Mouse (Mus musculus) olfactory bulb, adult 2 months (tissue): ENCODE results near the gene H2-Q10. TPM values are rescaled to one million over a fixed set of nuclear protein-coding genes. Genes with fewer than 3 reads are reported as not detected.
"Not testable (repeated sequence)": the region's sequence is repeated elsewhere in the genome, so short reads cannot be mapped to it uniquely, and the experiment has no call there.

ENCODE experiments used
- H3K27ac ChIP-seq: fragments of 200-500 bp; 2 replicates; pipeline ENCODE4 v1.5.1; 2012; ENCODE audit warnings: low read depth, low read length; ENCODE audit not compliant: insufficient read depth
- H3K4me1 ChIP-seq: fragments of 200-500 bp; 2 replicates; pipeline ENCODE4 v1.6.1; 2012; ENCODE audit warnings: low read length; ENCODE audit not compliant: control insufficient read depth, insufficient read depth
- H3K4me3 ChIP-seq: fragments of 200-500 bp; 2 replicates; pipeline ENCODE4 v1.5.1; 2012; ENCODE audit warnings: mild to moderate bottlenecking, low read depth, low read length, moderate library complexity; ENCODE audit not compliant: insufficient read depth
- CTCF ChIP-seq: fragments of 200-500 bp; IDR thresholded peaks from 2 replicates; pipeline ENCODE4 v1.5.1; 2012; ENCODE audit warnings: low read depth, mild to moderate bottlenecking, low read length, moderate library complexity; ENCODE audit not compliant: insufficient read depth
- WGBS: fragments of 180-500 bp; shearing (Covaris S2); methylation state at CpG from one replicate; pipeline ENCODE4 v1.1.7; 2018; 5-methylcytosine and 5-hydroxymethylcytosine counted together
- polyA plus RNA-seq: library from polyadenylated mRNA; stranded (reverse); fragments of >200 nt; gene quantifications from 2 replicates; pipeline ENCODE4 v1.2.4, GENCODE M21; 2012; ENCODE audit warnings: low replicate concordance; ENCODE audit not compliant: missing spikeins, insufficient read depth, insufficient read length

Gene H2-Q10
- polyA plus RNA-seq, 1 experiment = not detected

- not testable (repeated sequence) for H3K27ac ChIP-seq, H3K4me1 ChIP-seq, H3K4me3 ChIP-seq
- peak; percentile 33; the same call in 1 of the 2 replicates for TF ChIP-seq CTCF
- WGBS = 12% methylated on average over 8 of the region's 8 CpGs
Observed at GRCm38 (mm10) chr17:35434836-35435235, 35.1 kb upstream of the H2-Q10 start.

GRCm38 (mm10) chr17:35435577-35435976 is 34.3 kb upstream of the H2-Q10 start:
- H3K4me3 ChIP-seq, H3K4me1 ChIP-seq, H3K27ac ChIP-seq: not testable (repeated sequence)
- WGBS = 85% methylated on average over 3 of the region's 3 CpGs

- not testable (repeated sequence) for H3K4me1 ChIP-seq, H3K4me3 ChIP-seq, H3K27ac ChIP-seq
- WGBS = 90% methylated on average over 1 of the region's 1 CpGs
Observed at GRCm38 (mm10) chr17:35437386-35437936, 32.4 kb upstream of the H2-Q10 start.

GRCm38 (mm10) chr17:35438395-35438794 is 31.5 kb upstream of the H2-Q10 start:
- H3K4me1 ChIP-seq, H3K4me3 ChIP-seq, H3K27ac ChIP-seq: not testable (repeated sequence)
- 90% methylated on average over 3 of the region's 3 CpGs for WGBS

- 5% methylated on average over 18 of the region's 18 CpGs for WGBS
Observed at GRCm38 (mm10) chr17:35438885-35439284, 31.0 kb upstream of the H2-Q10 start, which contains the start of gene H2-Q7. H2-Q7 (plus strand) TSS chr17:35439155.

GRCm38 (mm10) chr17:35439295-35439747 is 30.6 kb upstream of the H2-Q10 start:
- peak overlapping the region; percentile 57 for H3K4me3 ChIP-seq
- H3K4me1 ChIP-seq, H3K27ac ChIP-seq: not testable (repeated sequence)
- 2% methylated on average over 48 of the region's 48 CpGs for WGBS

More at GRCm38 (mm10) chr17:35438885-35439284, 31.0 kb upstream of the H2-Q10 start, which contains the start of gene H2-Q7:
- peak within 1 kb of the TSS; percentile 57 for H3K4me3 ChIP-seq
- not testable (repeated sequence) for H3K4me1 ChIP-seq, H3K27ac ChIP-seq

- WGBS = 60% methylated on average over 27 of the region's 27 CpGs
- H3K4me1 ChIP-seq, H3K27ac ChIP-seq, H3K4me3 ChIP-seq: not testable (repeated sequence)
Observed at GRCm38 (mm10) chr17:35439925-35440645, 29.8 kb upstream of the H2-Q10 start.

GRCm38 (mm10) chr17:35442376-35442775 is 27.5 kb upstream of the H2-Q10 start:
- not testable (repeated sequence) for H3K27ac ChIP-seq, H3K4me3 ChIP-seq, H3K4me1 ChIP-seq
- WGBS = 89% methylated on average over 2 of the region's 2 CpGs

GRCm38 (mm10) chr17:35444510-35444909 is 25.4 kb upstream of the H2-Q10 start:
- not testable (repeated sequence) for H3K4me3 ChIP-seq, H3K4me1 ChIP-seq, H3K27ac ChIP-seq
- 81% methylated on average over 2 of the region's 2 CpGs for WGBS

- no CpG with 5 or more reads among the region's 1 CpGs for WGBS
- not testable (repeated sequence) for H3K4me1 ChIP-seq
Observed at GRCm38 (mm10) chr17:35458247-35458646, 11.6 kb upstream of the H2-Q10 start.

GRCm38 (mm10) chr17:35460513-35461341 is 9.2 kb upstream of the H2-Q10 start:
- no CpG with 5 or more reads among the region's 9 CpGs for WGBS
- H3K4me1 ChIP-seq, H3K27ac ChIP-seq, H3K4me3 ChIP-seq: not testable (repeated sequence)

More at GRCm38 (mm10) chr17:35458247-35458646, 11.6 kb upstream of the H2-Q10 start:
- not testable (repeated sequence) for H3K27ac ChIP-seq, H3K4me3 ChIP-seq
